Mouse (Mus musculus): ENCODE measurements around the gene Ptcra.
A peak's percentile ranks its signal among the peaks of the same experiment; 100 is the strongest.
"Not testable (repeated sequence)": the region's sequence is repeated elsewhere in the genome, so short reads cannot be mapped to it uniquely, and the experiment has no call there.

The Ptcra gene

GRCm38 (mm10) chr17:46763544-46763943, at the start of gene Ptcra:
Gene Ptcra (minus strand): TSS chr17:46763712.
- no peak for DNase-seq (ENCODE audit: low spot score in 2 of 2)

DNA sequence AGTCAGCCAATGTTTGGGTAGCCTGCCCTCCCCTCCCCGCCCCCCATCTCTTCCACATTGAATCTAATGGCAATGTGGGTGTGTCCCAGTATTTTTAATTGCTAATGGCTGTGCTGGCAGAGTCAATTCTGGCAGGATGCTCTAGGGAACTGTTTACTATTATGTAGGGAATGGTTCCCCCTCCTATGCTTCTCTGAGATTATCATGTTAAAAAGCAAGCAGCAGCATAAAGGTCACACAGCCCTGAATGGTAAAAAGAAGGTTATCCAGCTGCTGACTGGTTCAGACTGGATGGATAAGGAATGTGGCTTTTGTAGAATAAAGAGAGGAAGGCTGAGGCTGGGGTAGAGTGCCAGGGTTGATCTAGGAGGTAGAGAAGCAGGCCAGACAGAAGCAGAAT, 48.9 kb upstream of the Ptcra start:
- DNase-seq (ENCODE audit: low spot score in 2 of 2) = no peak

DNA sequence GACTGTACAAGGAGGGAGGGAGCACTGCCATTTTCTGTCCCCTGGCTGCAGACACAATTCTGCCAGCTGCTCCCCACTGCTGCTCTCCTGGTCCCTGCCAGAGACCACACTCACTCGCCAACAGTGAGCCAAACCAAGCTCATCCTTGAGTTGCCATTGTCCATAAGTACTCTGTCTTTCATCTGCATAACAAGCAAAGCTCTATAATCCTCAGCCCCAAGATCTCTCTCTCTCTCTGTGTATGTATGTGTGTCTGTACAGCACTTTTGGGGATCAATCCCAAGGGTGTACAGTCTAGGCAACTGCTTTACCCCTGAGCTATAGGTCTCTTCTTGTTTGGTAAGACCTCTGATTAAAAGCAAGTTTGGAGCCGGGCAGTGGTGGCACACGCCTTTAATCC, 47.2 kb upstream of the Ptcra start:
- DNase-seq (ENCODE audit: low spot score in 2 of 2) = no peak

DNA sequence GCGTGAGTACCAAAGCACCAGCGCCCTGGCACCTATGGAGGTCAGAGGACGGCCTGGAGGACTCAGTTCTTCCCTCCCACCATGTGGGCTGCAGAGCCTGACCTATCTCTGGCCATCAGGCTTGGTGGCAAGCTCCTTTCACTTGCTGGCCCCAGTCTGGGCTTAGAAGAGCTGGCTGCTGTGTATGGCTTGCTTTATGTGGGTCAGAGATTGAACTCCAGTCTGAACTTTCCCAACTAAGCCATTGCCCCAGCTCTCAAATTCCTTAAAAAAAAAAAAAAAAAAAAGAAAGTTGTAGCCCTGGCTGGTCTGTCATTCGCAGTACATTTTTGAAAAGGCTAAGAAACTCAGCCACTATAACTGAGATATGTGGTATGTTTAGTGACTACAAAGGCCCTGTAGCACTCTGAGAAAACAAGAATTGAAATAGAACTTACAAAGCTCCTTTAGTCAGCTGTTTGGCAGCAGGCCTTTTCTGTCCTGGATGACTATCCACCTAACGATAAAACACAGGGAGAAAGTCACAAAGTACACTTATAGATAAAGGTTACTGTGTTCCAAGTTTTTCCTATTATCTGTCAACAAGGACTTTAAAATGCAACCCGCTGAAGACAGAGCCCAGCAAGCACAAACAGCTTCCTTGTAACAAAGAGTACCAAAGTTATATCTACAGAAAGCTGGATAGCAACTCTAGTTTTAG, 45.8 kb upstream of the Ptcra start:
- DNase-seq (ENCODE audit: low spot score in 2 of 2) = no peak

GRCm38 (mm10) chr17:46808376-46808775, 44.9 kb upstream of the Ptcra start:
- DNase-seq (ENCODE audit: low spot score in 2 of 2) = no peak

DNA sequence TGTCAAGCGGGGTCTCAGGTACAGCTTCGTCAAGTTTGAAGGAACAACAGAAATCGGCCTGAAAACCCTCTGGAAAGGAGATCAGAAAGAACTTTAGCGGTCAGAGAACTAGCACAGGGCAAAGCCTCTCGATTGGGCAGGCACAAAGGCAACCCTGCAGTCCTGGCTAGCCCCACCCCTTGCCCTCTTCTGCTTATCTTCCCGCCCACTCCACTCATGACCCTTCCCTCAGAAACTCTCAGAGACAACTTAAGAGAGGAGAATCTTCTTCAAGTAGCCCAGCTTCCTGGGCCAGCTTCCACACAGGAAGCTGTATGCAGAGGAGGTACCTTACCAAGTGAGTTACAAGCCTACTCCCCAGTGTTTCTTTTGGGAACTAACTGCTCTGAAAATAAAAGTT, 38.2 kb upstream of the Ptcra start:
- DNase-seq (ENCODE audit: low spot score in 2 of 2) = no peak

GRCm38 (mm10) chr17:46799680-46800079, 36.2 kb upstream of the Ptcra start:
- DNase-seq (ENCODE audit: low spot score in 2 of 2) = no peak

DNA sequence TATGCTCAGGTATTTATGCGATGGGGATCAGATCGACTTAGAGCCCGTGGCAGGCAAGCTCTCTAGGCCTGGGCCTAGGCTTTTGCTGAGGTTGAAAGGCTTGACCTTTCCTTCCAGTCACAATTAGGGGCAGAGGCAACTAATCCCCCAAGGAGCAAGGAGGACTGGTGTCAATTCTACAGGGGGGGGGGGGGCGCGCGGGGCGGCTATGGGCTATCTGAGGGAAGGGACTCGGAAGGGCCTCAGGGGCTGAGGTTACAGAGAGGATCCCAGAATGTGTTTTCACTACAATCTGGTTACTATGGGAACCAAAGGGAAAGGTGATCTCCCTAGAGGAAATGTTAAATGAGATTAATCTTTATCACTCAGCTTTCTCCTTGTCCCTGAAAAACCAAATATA, 33.9 kb upstream of the Ptcra start:
- no peak for DNase-seq (ENCODE audit: low spot score in 2 of 2)

GRCm38 (mm10) chr17:46796743-46797142, 33.2 kb upstream of the Ptcra start:
- DNase-seq (ENCODE audit: low spot score in 2 of 2) = no peak

DNA sequence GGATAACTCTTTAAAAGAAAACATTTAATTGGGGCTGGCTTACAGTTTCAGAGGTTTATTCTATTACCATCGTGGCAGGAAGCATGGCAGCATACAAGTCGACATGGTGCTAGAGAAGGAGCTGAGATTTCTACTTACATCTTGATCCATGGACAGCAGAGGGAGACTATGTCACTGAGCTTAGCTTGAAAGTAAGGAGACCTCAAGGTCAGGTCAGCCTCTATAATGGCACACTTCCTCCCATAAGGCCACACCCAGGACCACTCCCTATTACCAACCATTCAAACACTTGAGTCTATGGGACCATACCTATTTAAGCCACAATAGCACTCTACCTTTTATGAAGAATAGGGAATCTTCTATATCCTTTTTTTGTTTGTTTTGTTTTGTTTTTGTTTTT, 29.5 kb upstream of the Ptcra start:
- DNase-seq (ENCODE audit: low spot score in 2 of 2) = no peak

DNA sequence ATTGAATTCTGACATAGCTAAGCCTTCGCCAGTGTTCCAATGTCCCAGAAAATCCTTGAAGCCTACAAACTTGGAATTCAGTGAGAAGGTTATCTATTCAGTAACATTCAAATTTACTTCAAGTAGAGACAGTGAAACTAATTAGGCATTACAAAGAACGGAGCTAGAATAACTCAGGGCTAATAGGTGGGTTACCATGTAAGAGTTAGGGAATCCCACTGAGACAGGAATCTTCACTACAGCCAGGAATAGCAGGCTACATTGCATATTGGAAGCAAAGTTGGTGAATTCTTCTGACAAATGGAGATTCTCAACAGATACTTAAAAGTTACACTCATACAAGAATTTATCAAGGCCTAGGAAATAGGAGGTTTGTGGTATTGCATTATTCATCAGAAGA, 24.5 kb upstream of the Ptcra start:
- DNase-seq (ENCODE audit: low spot score in 2 of 2) = not testable (repeated sequence)

- DNase-seq (ENCODE audit: low spot score in 2 of 2) = no peak
These were observed 23.4 kb upstream of the Ptcra start for GRCm38 (mm10) chr17:46786952-46787351.

- no peak for DNase-seq (ENCODE audit: low spot score in 2 of 2)
These were observed 19.7 kb upstream of the Ptcra start for GRCm38 (mm10) chr17:46783222-46783565.

GRCm38 (mm10) chr17:46782341-46783221, 19.1 kb upstream of the Ptcra start, which contains the start of gene Rpl7l1:
Gene Rpl7l1 (minus strand): TSS chr17:46782672.
- peak; percentile 93 to 97 for DNase-seq (ENCODE audit: low spot score in 2 of 2)

GRCm38 (mm10) chr17:46781876-46782275, 18.4 kb upstream of the Ptcra start:
- DNase-seq (ENCODE audit: low spot score in 2 of 2) = no peak

DNA sequence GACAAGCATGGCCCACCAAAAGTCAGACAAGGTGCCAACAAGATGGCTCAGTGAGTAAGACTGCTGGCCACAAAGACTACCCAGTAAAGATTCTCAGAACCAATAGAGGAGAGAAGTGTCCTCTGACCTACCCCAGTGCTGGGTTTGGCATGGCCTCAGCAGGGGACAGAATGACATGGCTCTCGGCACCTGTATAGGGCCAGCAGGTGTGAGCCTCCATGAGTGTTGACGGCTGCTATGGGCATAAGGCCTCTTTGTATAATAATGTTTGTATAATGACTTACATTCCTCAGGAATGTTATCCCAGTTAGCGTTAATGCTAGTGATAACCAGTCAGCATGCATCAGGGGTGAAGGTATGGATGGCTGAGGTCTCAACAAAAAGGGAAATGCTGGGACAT, 12.6 kb upstream of the Ptcra start:
- no peak for DNase-seq (ENCODE audit: low spot score in 2 of 2)

- DNase-seq (ENCODE audit: low spot score in 2 of 2) = no peak
These were observed 11.6 kb upstream of the Ptcra start for GRCm38 (mm10) chr17:46775070-46775469.

GRCm38 (mm10) chr17:46774131-46774472, 10.6 kb upstream of the Ptcra start:
- DNase-seq (ENCODE audit: low spot score in 2 of 2) = no peak

DNA sequence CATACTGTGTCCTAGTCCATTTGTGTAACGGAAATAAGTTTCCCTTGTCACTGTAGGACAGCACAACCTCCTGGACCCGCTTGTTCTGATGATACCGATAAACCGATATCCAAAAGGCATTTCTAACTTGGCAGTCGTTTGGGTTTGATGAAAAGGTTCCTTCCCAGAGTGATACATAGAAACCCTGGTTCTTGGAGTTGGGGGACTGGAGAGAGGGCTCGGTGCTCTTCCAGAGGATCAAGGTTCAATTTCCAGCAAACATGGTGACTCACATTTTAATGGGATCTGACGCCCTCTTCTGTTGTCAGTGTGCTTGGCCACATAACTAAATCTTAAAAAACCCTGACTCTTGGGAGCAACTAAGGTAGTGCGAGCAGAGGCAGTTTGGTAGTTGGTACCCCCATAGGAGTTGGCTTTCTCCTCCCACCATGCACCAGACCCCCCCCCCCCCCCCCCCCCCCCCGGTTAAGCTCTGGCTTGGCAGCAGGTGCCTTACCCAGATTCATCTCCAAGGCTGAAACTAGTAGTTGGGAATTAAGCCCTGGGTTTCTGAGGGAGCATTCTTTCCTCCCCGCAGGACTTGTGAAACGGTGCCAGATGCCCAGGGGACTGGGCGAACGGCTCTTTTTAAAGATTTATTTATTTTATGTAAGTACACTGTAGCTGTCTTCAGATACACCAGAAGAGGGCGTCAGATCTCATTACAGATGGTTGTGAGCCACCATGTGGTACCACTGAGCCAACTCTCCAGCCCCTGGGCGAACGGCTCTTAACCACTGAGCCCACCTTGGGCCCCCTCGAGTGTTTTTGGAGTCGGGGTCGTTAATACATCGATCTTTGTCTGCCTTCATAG, 10.0 kb upstream of the Ptcra start:
- no peak for DNase-seq (ENCODE audit: low spot score in 2 of 2)

DNA sequence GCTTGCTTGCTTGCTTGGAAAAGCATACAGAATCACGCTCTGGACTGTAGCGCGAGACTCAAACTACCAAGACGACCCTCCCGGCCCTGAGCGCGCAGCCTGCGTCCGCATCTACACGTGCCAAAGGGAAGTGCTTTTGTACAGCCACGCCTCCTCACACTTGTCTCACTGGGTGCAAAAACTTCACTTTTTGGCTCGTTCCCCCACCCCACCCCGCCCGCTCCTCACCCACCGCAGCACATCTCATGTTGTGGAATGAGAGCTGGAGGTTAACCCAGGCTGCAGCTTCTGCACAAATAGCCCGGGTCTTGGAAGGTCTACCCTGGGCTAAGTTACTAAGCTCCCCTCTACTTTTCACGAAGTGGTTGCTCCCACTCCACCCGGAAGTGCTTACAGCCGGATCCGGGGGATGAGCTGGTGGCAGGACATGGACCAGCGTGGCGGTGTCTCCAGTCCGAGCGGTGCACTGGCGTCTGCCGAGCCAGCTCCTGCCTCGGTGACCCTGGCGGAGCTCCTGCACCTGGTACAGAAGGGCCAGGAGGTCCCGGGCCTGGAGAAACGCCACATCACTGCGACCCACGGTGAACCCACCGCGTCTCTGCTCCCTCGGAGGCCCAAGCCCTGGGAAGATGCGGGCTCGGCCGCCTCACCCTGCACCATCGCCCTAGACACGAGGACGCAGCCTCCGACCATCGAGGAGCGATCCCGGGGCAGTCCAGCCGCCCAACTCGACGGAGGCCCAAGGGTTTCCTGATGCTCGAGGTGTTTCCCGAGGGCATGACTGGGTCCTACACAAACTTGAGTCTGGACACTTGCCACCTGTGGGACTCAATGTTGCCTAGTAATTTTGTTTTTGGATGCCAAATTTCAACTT, 9.1 kb upstream of the Ptcra start, which contains the start of gene 2310039H08Rik:
2310039H08Rik (plus strand) TSS at position 232 of the 874 bp plus-strand sequence.
- DNase-seq (ENCODE audit: low spot score in 2 of 2) = peak; percentile 78 to 88

- DNase-seq (ENCODE audit: low spot score in 2 of 2) = no peak
These were observed 8.5 kb upstream of the Ptcra start for GRCm38 (mm10) chr17:46772038-46772403.

Measured in spleen, postnatal 4 days (tissue).